Mouse (Mus musculus) forebrain, embryonic 11.5 days (tissue): ENCODE measurements around the gene Gng5. TPM values are rescaled to one million over a fixed set of nuclear protein-coding genes. Genes with fewer than 3 reads are reported as not detected.
A peak's percentile ranks its signal among the peaks of the same experiment; 100 is the strongest.

Experiments used
- ATAC-seq: fragments of 200-750 bp; cut with Nextera tagmentation; replicated peaks from 2 replicates; pipeline ENCODE4 v1.8.0; 2017; ENCODE audit warnings: moderate TSS enrichment; ENCODE audit not compliant: low FRiP score
- DNase-seq: peaks from one replicate; pipeline ENCODE4 v3.0.0-alpha.2; 2017; ENCODE audit warnings: low spot score
- H3K27ac ChIP-seq: fragments of 300-500 bp; sonication (generic); 2 replicates; pipeline ENCODE4 v1.5.1; 2014; ENCODE audit warnings: low read depth, low read length
- H3K27me3 ChIP-seq: fragments of 300-500 bp; sonication (generic); 2 replicates; pipeline ENCODE4 v1.6.1; 2014; ENCODE audit warnings: mild to moderate bottlenecking, low read length, mixed read lengths; ENCODE audit not compliant: control insufficient read depth, insufficient read depth
- H3K36me3 ChIP-seq: fragments of 300-500 bp; sonication (generic); 2 replicates; pipeline ENCODE4 v1.6.1; 2014; ENCODE audit warnings: mild to moderate bottlenecking, low read length, moderate library complexity, mixed read lengths; ENCODE audit not compliant: control insufficient read depth, insufficient read depth
- H3K4me1 ChIP-seq: fragments of 300-500 bp; sonication (generic); replicated peaks from 2 replicates; pipeline ENCODE4 v1.6.1; 2014; ENCODE audit warnings: low read length, mixed read lengths; ENCODE audit not compliant: control insufficient read depth, insufficient read depth
- H3K4me2 ChIP-seq: fragments of 300-500 bp; sonication (generic); 2 replicates; pipeline ENCODE4 v1.6.1; 2014; ENCODE audit warnings: low read depth, mild to moderate bottlenecking, low read length, moderate library complexity, mixed read lengths; ENCODE audit not compliant: severe bottlenecking
- H3K4me3 ChIP-seq: fragments of 300-500 bp; sonication (generic); 2 replicates; pipeline ENCODE4 v1.5.1; 2014; ENCODE audit warnings: low read depth, low read length
- H3K9ac ChIP-seq: fragments of 300-500 bp; sonication (generic); 2 replicates; pipeline ENCODE4 v1.6.1; 2014; ENCODE audit warnings: low read length
- H3K9me3 ChIP-seq: fragments of 300-500 bp; sonication (generic); 2 replicates; pipeline ENCODE4 v1.6.1; 2016; ENCODE audit warnings: low read length, mixed read lengths; ENCODE audit not compliant: control insufficient read depth
- WGBS: fragments of 180-500 bp; shearing (Covaris S2); extraction: QIAGEN DNeasy Blood & Tissue Kit; methylation state at CpG from one replicate; pipeline ENCODE4 v1.1.7; 2014; 5-methylcytosine and 5-hydroxymethylcytosine counted together
- polyA plus RNA-seq: library from polyadenylated mRNA; unstranded; fragments of >200 nt; fragmentation: Nextera tagmentation; extraction: Ambion mirVana; gene quantifications from 2 replicates; pipeline ENCODE4 v1.2.1, GENCODE M21; 2014

Gng5 gene
- polyA plus RNA-seq, 1 experiment from 2014 or later, result 1,050 TPM

DNA sequence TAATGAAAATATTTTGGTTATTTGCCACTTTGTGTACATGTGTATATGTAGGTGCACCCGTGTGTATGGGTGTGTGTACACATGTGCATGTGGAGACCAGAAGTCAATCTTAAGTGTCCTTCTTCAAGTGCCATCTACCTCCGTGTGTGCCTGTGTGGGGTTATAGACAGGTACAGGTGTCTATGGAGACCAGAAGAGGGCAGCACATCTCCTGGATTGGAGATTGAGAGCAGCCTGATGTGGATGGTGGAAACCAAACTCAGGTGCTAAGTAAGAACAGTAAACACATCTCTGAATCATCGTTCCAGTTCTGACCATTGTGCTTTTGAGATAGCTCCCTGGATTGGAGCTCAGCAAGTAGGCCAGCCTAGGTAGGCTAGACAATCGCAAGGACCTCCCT lies 13.1 kb upstream of the Gng5 start:
- H3K27ac ChIP-seq, result no peak overlapping the region
- no peak for DNase-seq
- ATAC-seq, result no peak
- H3K4me1 ChIP-seq, result no peaks in the 10 kb centered on the region
- no peak overlapping the region for H3K9ac ChIP-seq
- 81% methylated on average over 4 of the region's 4 CpGs for WGBS
- H3K36me3 ChIP-seq, result no peaks in the 10 kb centered on the region
- H3K4me3 ChIP-seq, result no peak overlapping the region
- no peaks in the 10 kb centered on the region for H3K27me3 ChIP-seq
- no peaks in the 10 kb centered on the region for H3K9me3 ChIP-seq
- no peak overlapping the region for H3K4me2 ChIP-seq

- Histone ChIP-seq H3K4me3 (no peak overlapping the region), H3K27me3 (no peaks in the 10 kb centered on the region), H3K4me1 (peaks cover 3% of the 10 kb centered on the region; the same call in 1 of the 2 replicates), H3K9ac (no peak overlapping the region), H3K27ac (no peak overlapping the region), H3K9me3 (no peaks in the 10 kb centered on the region), H3K4me2 (no peak overlapping the region), H3K36me3 (no peaks in the 10 kb centered on the region)
- DNase-seq, result no peak
- WGBS, result 37% methylated on average over 8 of the region's 8 CpGs
- no peak for ATAC-seq
These were observed 4.7 kb upstream of the Gng5 start for GRCm38 (mm10) chr3:146494941-146495340.

- DNase-seq, result no peak
These were observed 618 bp upstream of the Gng5 start for GRCm38 (mm10) chr3:146498989-146499388.

DNA sequence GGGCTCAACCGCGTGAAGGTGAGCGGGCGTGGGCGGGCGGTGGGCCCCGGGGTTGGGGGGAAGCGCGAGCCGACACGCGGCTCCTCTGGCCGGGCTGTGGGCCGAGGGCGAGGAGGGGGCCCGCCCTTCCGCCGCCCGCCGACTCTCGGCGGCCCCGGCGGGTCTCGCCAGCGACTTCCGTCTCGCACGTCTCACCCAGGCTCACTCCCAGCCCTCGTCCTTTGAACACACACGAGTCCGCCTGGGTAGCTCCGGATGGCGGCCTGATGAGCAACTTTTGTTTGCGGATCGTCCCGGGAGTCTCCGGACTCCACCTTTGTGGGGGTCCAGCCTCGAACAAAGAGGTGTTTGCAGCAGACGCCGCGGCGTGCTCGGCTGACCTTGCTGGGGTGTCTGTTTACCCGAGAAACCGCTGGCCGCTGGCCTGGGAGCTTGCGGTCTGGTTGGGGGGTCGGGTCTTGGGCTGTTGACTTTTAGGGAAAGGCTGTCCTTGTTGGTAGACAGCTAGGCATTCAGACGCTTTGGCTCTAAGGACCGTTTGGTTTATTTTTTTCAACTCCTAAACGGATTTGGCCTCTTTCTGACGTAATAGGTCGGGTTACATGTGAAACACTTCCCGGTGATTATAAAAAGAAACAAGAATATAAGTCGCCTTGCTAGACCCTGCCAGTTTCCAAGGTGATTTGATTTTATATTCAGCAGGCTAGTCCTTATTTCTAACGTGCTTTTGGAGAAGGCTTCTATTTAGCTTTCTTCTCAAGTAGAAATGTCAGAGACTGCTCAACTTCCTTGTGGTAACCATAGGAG lies 599 bp downstream of the Gng5 start:
- Histone ChIP-seq H3K4me1 (peaks cover 14% of the 10 kb centered on the region), H3K27ac (peak overlapping the region; percentile 85), H3K27me3 (no peaks in the 10 kb centered on the region), H3K9me3 (no peaks in the 10 kb centered on the region), H3K4me3 (peak overlapping the region; percentile 82), H3K9ac (peak overlapping the region; percentile 93), H3K4me2 (peak overlapping the region; percentile 75), H3K36me3 (no peaks in the 10 kb centered on the region)
- ATAC-seq, result peak; percentile 82
- WGBS, result under 1% methylated on average over 43 of the region's 57 CpGs
- DNase-seq, result peak; percentile 84

More at GRCm38 (mm10) chr3:146498989-146499388, 618 bp upstream of the Gng5 start:
- H3K27ac ChIP-seq, result peak overlapping the region; percentile 41; the same call in 1 of the 2 replicates
- no peaks in the 10 kb centered on the region for H3K9me3 ChIP-seq
- H3K27me3 ChIP-seq, result no peaks in the 10 kb centered on the region
- H3K36me3 ChIP-seq, result no peaks in the 10 kb centered on the region
- 5% methylated on average over 13 of the region's 13 CpGs for WGBS
- no peak for ATAC-seq
- peak overlapping the region; percentile 93 for H3K9ac ChIP-seq
- H3K4me3 ChIP-seq, result peak overlapping the region; percentile 82
- H3K4me1 ChIP-seq, result peaks cover 14% of the 10 kb centered on the region
- H3K4me2 ChIP-seq, result peak overlapping the region; percentile 75

DNA sequence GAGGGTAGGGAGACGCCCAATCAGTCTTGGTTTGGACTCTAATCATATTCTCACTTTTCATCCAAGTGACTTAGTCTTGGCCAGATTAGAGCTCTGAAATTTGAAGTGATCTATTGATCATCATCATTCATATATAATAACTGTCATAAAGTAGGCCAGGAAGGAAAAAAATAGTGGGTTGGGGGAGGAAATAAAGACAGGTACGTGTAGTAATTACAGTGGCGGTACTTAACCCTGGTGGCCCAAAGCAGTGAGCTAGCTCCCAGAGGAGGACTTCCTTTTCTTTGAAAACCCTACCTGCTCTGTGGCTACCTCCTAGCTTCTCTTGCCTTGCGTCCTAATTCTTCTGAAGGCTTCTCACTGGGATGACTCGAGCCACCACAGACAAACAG lies 1.2 kb downstream of the Gng5 start:
- Histone ChIP-seq H3K9me3 (no peaks in the 10 kb centered on the region), H3K36me3 (peaks cover 4% of the 10 kb centered on the region; the same call in 1 of the 2 replicates), H3K9ac (peak overlapping the region; percentile 93), H3K4me3 (peak overlapping the region; percentile 82), H3K27me3 (no peaks in the 10 kb centered on the region), H3K27ac (peak overlapping the region; percentile 6; the same call in 1 of the 2 replicates), H3K4me1 (peaks cover 14% of the 10 kb centered on the region), H3K4me2 (peak overlapping the region; percentile 75)
- DNase-seq (no peak), ATAC-seq (no peak)
- WGBS, result 11% methylated on average over 5 of the region's 5 CpGs

- Histone ChIP-seq H3K9me3 (no peaks in the 10 kb centered on the region), H3K27ac (no peak overlapping the region), H3K27me3 (no peaks in the 10 kb centered on the region), H3K4me2 (peak overlapping the region; percentile 75), H3K9ac (peak overlapping the region; percentile 44), H3K4me3 (peak overlapping the region; percentile 82), H3K4me1 (peaks cover 14% of the 10 kb centered on the region), H3K36me3 (peaks cover 8% of the 10 kb centered on the region)
- WGBS, result 72% methylated on average over 5 of the region's 5 CpGs
- ATAC-seq (no peak), DNase-seq (no peak)
These were observed 2.1 kb downstream of the Gng5 start for GRCm38 (mm10) chr3:146501601-146502123.

DNA sequence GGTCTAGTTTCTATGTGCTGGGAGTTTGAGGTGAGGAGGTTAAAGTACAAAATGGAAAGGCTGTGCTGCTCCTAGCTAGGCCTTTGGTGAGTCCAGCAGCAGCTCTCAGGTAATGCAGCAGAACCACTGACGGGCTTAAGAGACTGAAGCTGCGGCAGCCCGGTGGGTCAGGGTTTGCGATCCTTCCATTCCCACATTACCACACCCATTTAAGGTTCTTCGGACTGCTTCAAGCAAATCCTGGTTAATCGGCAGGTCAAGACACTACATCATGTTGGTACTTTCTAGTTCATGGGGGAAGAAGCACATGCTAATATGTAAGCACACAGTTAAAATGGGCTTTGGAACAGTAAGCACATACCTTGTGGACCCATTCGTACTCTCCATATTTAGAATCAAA lies 7.1 kb downstream of the Gng5 start:
- Histone ChIP-seq H3K27ac (no peak overlapping the region), H3K4me1 (peaks cover 3% of the 10 kb centered on the region; the same call in 1 of the 2 replicates), H3K9me3 (no peaks in the 10 kb centered on the region), H3K4me2 (no peak overlapping the region), H3K27me3 (no peaks in the 10 kb centered on the region), H3K4me3 (no peak overlapping the region), H3K36me3 (peaks cover 14% of the 10 kb centered on the region), H3K9ac (no peak overlapping the region)
- 98% methylated on average over 7 of the region's 7 CpGs for WGBS
- no peak for DNase-seq
- ATAC-seq, result no peak

- peak overlapping the region; percentile 89 for H3K9ac ChIP-seq
- H3K27ac ChIP-seq, result peak overlapping the region; percentile 94; the same call in 1 of the 2 replicates
- peak overlapping the region; percentile 76 for H3K4me3 ChIP-seq
- 41% methylated on average over 5 of the region's 5 CpGs for WGBS
- H3K36me3 ChIP-seq, result no peaks in the 10 kb centered on the region; the same call in 1 of the 2 replicates
- H3K4me1 ChIP-seq, result no peaks in the 10 kb centered on the region
- no peaks in the 10 kb centered on the region for H3K27me3 ChIP-seq
- H3K9me3 ChIP-seq, result no peaks in the 10 kb centered on the region
- no peak for DNase-seq
- ATAC-seq, result no peak
- H3K4me2 ChIP-seq, result peak overlapping the region; percentile 47
These were observed 20.7 kb downstream of the Gng5 start for GRCm38 (mm10) chr3:146520226-146520797.
